ENCODE assay signal across 13 mouse cellular contexts in the genomic region with DNA sequence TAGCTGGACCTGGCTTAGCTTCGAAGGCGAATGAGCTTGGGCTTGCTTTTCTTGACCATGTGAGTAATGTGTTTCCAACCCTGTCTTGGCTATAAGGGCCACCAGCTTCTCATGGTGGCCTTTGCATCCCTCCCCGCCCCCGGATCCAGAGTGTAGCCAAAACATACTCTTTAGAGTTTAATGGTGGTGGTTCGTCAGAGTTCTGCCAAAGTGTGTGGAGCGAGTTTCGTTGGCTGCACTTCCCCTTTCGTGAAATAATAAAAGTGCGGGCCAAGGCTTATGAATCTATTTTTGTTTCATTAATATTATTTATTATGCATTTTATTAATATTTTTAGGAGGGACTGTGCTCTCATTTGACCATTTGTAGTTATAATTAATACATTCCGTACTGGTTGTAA. TPM values are rescaled to one million over a fixed set of nuclear protein-coding genes. Genes with fewer than 3 reads are reported as not detected.
DNase-seq lines count a peak whose midpoint lies in the region; ATAC-seq and TF ChIP-seq lines count a peak whose summit lies in the region.
"Had no signal": no experiment of that assay in that cellular context is flagged by ENCODE, and none has a peak within 500 bp of the region (broad histone marks: within the 10 kb centered on the region; RNA-seq: fewer than 3 reads in every experiment).

No protein-coding gene starts in this region.

- DNase-seq in B cell, adult 2 months = peak; percentile 42 to 51
- DNase-seq in MEL (ENCODE audit: low read depth, low spot score) = peak; percentile 74
- no peak for DNase-seq in spleen, postnatal 10 days (ENCODE audit: low spot score in 2 of 2)
- DNase-seq in ovary, postnatal 36 days (ENCODE audit: low spot score) = no peak
- no peak for DNase-seq in lung, adult 18-20 months
- DNase-seq: heart, postnatal 10 days; kidney, postnatal 14 days; thymus, postnatal 14 days had no signal

- H3K9ac ChIP-seq in MEL (ENCODE audit: control insufficient read depth, low read depth, low read length, poor library complexity, severe bottlenecking) = peak overlapping the region; percentile 39
- H3K9ac ChIP-seq in hindbrain, embryonic 12.5 days = no peak overlapping the region
- no peak overlapping the region for H3K9ac ChIP-seq in liver, embryonic 15.5 days

- peaks cover 87% of the 10 kb centered on the region for H3K79me2 ChIP-seq in MEL (ENCODE audit: control insufficient read depth, insufficient read depth, low read length, poor library complexity)

- WGBS in hindbrain, embryonic 12.5 days = 84% methylated on average over 10 of the region's 10 CpGs
- WGBS in liver, embryonic 15.5 days (ENCODE audit: insufficient replicate concordance) = 61% methylated on average over 10 of the region's 10 CpGs

- peak overlapping the region; percentile 0 to 25; a peak in 2 of 4 replicates for H3K4me3 ChIP-seq in MEL (ENCODE audit: control insufficient read depth in 1 of 2, insufficient read depth in 1 of 2, low read depth in 2 of 2, low read length in 2 of 2)
- no peak overlapping the region for H3K4me3 ChIP-seq in hindbrain, embryonic 12.5 days
- H3K4me3 ChIP-seq in liver, embryonic 15.5 days (replicated peaks) = no peak overlapping the region

- peak in 1 of 2 experiments; percentile 13; a peak in 2 of 4 replicates for TF ChIP-seq EP300 in MEL (IDR thresholded peaks at IDR 0.05; ENCODE audit: low read depth in 1 of 2, low read length in 2 of 2)

- no peaks in the 10 kb centered on the region for H3K9me3 ChIP-seq in MEL (replicated peaks; ENCODE audit: insufficient read depth, low read length)
- no peaks in the 10 kb centered on the region for H3K9me3 ChIP-seq in hindbrain, embryonic 12.5 days (replicated peaks)
- H3K9me3 ChIP-seq in liver, embryonic 15.5 days (replicated peaks) = no peaks in the 10 kb centered on the region

- peaks cover 54 to 62% of the 10 kb centered on the region in 2 experiments for H3K4me1 ChIP-seq in MEL (ENCODE audit: control insufficient read depth in 1 of 2, insufficient read depth in 2 of 2, low read length in 2 of 2)
- H3K4me1 ChIP-seq in hindbrain, embryonic 12.5 days = peaks cover 91% of the 10 kb centered on the region
- H3K4me1 ChIP-seq in liver, embryonic 15.5 days (replicated peaks) = peaks cover 85% of the 10 kb centered on the region

- peak overlapping the region; percentile 74 for H3K27ac ChIP-seq in MEL (ENCODE audit: control insufficient read depth, low read depth, low read length)
- H3K27ac ChIP-seq in hindbrain, embryonic 12.5 days = peak overlapping the region; percentile 70
- 0 out of 2 replicates have a peak overlapping the region, but pooled peaks have one; percentile 26 for H3K27ac ChIP-seq in liver, embryonic 15.5 days (replicated peaks)

- H3K4me2 ChIP-seq in hindbrain, embryonic 12.5 days (replicated peaks) = peak overlapping the region; percentile 32
- peak overlapping the region; percentile 33 for H3K4me2 ChIP-seq in liver, embryonic 15.5 days

- no peak for TF ChIP-seq POLR2A in MEL (IDR thresholded peaks at IDR 0.05; ENCODE audit: control insufficient read depth in 1 of 2, insufficient read depth in 1 of 2, low read depth in 1 of 2, low read length in 2 of 2, poor library complexity in 1 of 2)

- TF ChIP-seq CTCF in MEL (IDR thresholded peaks at IDR 0.05 in 2 of 3, conservative IDR thresholded peaks at IDR 0.05 in 1 of 3; ENCODE audit: control insufficient read depth in 1 of 3, insufficient read depth in 1 of 3, low read depth in 2 of 3, low read length in 3 of 3, poor library complexity in 1 of 3, severe bottlenecking in 1 of 3) = no peak

- H3K27me3 ChIP-seq in MEL (ENCODE audit: control insufficient read depth in 1 of 2, insufficient read depth in 2 of 2, low read length in 2 of 2) = no peaks in the 10 kb centered on the region
- H3K27me3 ChIP-seq in hindbrain, embryonic 12.5 days = no peaks in the 10 kb centered on the region
- no peaks in the 10 kb centered on the region for H3K27me3 ChIP-seq in liver, embryonic 15.5 days

- ATAC-seq in hindbrain, embryonic 12.5 days (ENCODE audit: low FRiP score) = no peak
- ATAC-seq in liver, embryonic 15.5 days (ENCODE audit: insufficient read depth) = no peak

- peaks cover 32 to 82% of the 10 kb centered on the region in 2 experiments for H3K36me3 ChIP-seq in MEL (ENCODE audit: control insufficient read depth in 1 of 2, insufficient read depth in 2 of 2, low read length in 2 of 2)
- no peaks in the 10 kb centered on the region for H3K36me3 ChIP-seq in hindbrain, embryonic 12.5 days
- H3K36me3 ChIP-seq in liver, embryonic 15.5 days (replicated peaks) = 0 out of 2 replicates have a peak, but pooled peaks cover 16% of the 10 kb centered on the region

- no peak for TF ChIP-seq RAD21 in MEL (IDR thresholded peaks at IDR 0.05; ENCODE audit: low read depth, low read length)

TF ChIP-seq in MEL, 35 proteins besides CTCF, POLR2A, EP300 and RAD21:
- TF ChIP-seq USF1 (IDR thresholded peaks at IDR 0.05; ENCODE audit: low read depth, low read length) = no peak
- TF ChIP-seq MYC (IDR thresholded peaks at IDR 0.05; ENCODE audit: low read depth, low read length) = no peak
- TF ChIP-seq JUND (IDR thresholded peaks at IDR 0.05; ENCODE audit: low read depth, low read length) = no peak
- TF ChIP-seq POLR2AphosphoS5 (IDR thresholded peaks at IDR 0.05; ENCODE audit: borderline replicate concordance, low read depth, low read length) = no peak
- peak; percentile 55 for TF ChIP-seq MXI1 (IDR thresholded peaks at IDR 0.05; ENCODE audit: low read depth, low read length)
- no peak for TF ChIP-seq ZNF384 (IDR thresholded peaks at IDR 0.05; ENCODE audit: low read depth, low read length)
- 0 out of 2 replicates have a peak, but pooled peaks have one; percentile 25 for TF ChIP-seq POLR2AphosphoS2 (IDR thresholded peaks at IDR 0.05; ENCODE audit: low read length)
- peak; percentile 24; the same call in 1 of the 2 replicates for TF ChIP-seq ETS1 (IDR thresholded peaks at IDR 0.05; ENCODE audit: low read depth, low read length)
- 0 out of 2 replicates have a peak, but pooled peaks have one; percentile 46 for TF ChIP-seq MAZ (IDR thresholded peaks at IDR 0.05; ENCODE audit: low read depth, low read length)
- TF ChIP-seq TCF12 (IDR thresholded peaks at IDR 0.05; ENCODE audit: low read depth, low read length) = no peak

RNA-seq across cellular contexts. Expression of a gene that starts 21.4 kb away (rescaled TPM):
- 37.0 and 43.8 TPM in 2 replicates for total RNA-seq in MEL (2012; rRNA removed)
- 100 to 1,000 TPM in 1 of 2 experiments, 10 to 100 TPM in 1; 83.8 to 112 TPM for polyA plus RNA-seq in MEL (2012; ENCODE audit: insufficient read depth in 1 of 2, insufficient read length in 2 of 2, low read depth in 1 of 2, low replicate concordance in 2 of 2, missing spikeins in 1 of 2)
- polyA plus RNA-seq in hindbrain, embryonic 12.5 days (2016; fragmentation: Nextera tagmentation; extraction: Ambion mirVana) = 89.1 and 94.8 TPM in 2 replicates
- 24.7 and 25.2 TPM in 2 replicates for polyA plus RNA-seq in liver, embryonic 15.5 days (2015; fragmentation: Nextera tagmentation; extraction: Ambion mirVana)

RNA-seq across cellular contexts. Expression of a gene that starts 24.4 kb away (rescaled TPM):
- total RNA-seq in MEL (2012; rRNA removed) = not detected in 2 replicates
- polyA plus RNA-seq in MEL (2012; ENCODE audit: insufficient read depth in 1 of 2, insufficient read length in 2 of 2, low read depth in 1 of 2, low replicate concordance in 2 of 2, missing spikeins in 1 of 2) = not detected
- polyA plus RNA-seq in hindbrain, embryonic 12.5 days (2016; fragmentation: Nextera tagmentation; extraction: Ambion mirVana) = not detected in 2 replicates
- not detected in 2 replicates for polyA plus RNA-seq in liver, embryonic 15.5 days (2015; fragmentation: Nextera tagmentation; extraction: Ambion mirVana)
- total RNA-seq: gastrocnemius, adult 18-20 months; heart, postnatal 10 days; megakaryocyte progenitor cell, adult 5-6 weeks had no signal
- polyA plus RNA-seq: spleen, adult 2 months had no signal

Comparison
In these comparisons a context has a peak if more than half of its experiments do, and no peak if none do; other contexts are left out.
1. DNase-seq: peak in B cell, adult 2 months (2 of 2) and MEL (single experiment); none in spleen, postnatal 10 days (0 of 2), ovary, postnatal 36 days (single experiment) and lung, adult 18-20 months (0 of 2).
2. H3K4me3 ChIP-seq: peak in MEL (2 of 2); none in hindbrain, embryonic 12.5 days (single experiment) and liver, embryonic 15.5 days (single experiment).
3. Peak in every context shown above with its lines, with median percentiles within 50 percentile points of each other: H3K27ac ChIP-seq.